Mouse (Mus musculus): ENCODE data around the gene Mafk. TPM values are rescaled to one million over a fixed set of nuclear protein-coding genes. Genes with fewer than 3 reads are reported as not detected.
A peak's percentile ranks its signal among the peaks of the same experiment; 100 is the strongest.

Mafk gene
- polyA plus RNA-seq, 1 experiment from 2014 or later: 11.4 TPM

DNA sequence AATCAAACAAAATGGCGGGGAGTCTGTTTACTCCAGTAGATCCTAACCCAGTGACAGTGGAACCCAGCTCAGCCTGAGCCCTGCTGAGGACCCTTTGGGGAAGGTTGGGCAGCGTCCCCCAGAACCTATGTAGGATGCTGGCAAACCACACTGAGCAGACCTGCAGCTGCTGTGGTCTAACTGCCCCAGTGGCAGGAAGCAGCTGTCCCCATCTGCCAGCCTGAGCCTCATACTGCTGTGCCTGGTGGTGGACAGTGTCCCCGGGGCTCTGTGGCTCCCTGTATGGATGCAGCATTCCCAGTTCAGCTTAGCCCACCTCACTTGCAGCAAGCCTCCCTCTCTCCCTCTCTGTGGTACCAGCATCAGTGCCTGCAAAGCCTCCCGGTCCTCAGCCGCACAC lies 14.3 kb upstream of the Mafk start:
- ATAC-seq (ENCODE audit: low FRiP score): no peak
- no peaks in the 10 kb centered on the region for H3K9me3 ChIP-seq
- H3K4me1 ChIP-seq: peaks cover 13% of the 10 kb centered on the region
- 86% methylated on average over 5 of the region's 5 CpGs for WGBS
- no peaks in the 10 kb centered on the region for H3K27me3 ChIP-seq
- H3K27ac ChIP-seq: no peak overlapping the region
- H3K36me3 ChIP-seq (replicated peaks): peaks cover 22% of the 10 kb centered on the region
- H3K9ac ChIP-seq: no peak overlapping the region
- H3K4me3 ChIP-seq (replicated peaks): no peak overlapping the region
- no peak overlapping the region for H3K4me2 ChIP-seq

DNA sequence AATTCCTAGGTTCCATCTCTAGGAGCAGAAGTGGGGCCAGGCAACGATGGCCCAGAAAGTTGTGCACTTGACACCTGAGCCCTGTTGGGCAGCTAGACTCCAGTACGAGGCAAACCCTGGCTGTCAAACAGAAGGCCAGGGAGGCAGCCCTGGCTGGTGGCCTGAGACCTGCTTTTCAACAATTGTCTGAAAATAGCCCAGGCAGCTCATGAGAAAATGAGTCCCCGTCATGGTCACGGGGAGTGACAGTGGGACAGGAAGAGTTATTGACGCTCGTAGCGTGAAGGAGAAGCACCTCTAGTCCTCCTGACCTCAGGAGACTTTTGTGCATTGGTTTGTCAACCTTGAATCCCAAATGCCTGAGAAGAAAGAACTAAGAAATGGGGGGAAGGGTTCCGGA lies 9.9 kb upstream of the Mafk start:
- H3K27me3 ChIP-seq: 0 out of 2 replicates have a peak, but pooled peaks cover 2% of the 10 kb centered on the region
- H3K9ac ChIP-seq: no peak overlapping the region
- no peak overlapping the region for H3K4me3 ChIP-seq (replicated peaks)
- no peaks in the 10 kb centered on the region for H3K9me3 ChIP-seq
- ATAC-seq (ENCODE audit: low FRiP score): no peak
- H3K27ac ChIP-seq: no peak overlapping the region
- 86% methylated on average over 8 of the region's 8 CpGs for WGBS
- H3K4me2 ChIP-seq: no peak overlapping the region
- H3K4me1 ChIP-seq: no peaks in the 10 kb centered on the region
- H3K36me3 ChIP-seq (replicated peaks): no peaks in the 10 kb centered on the region

DNA sequence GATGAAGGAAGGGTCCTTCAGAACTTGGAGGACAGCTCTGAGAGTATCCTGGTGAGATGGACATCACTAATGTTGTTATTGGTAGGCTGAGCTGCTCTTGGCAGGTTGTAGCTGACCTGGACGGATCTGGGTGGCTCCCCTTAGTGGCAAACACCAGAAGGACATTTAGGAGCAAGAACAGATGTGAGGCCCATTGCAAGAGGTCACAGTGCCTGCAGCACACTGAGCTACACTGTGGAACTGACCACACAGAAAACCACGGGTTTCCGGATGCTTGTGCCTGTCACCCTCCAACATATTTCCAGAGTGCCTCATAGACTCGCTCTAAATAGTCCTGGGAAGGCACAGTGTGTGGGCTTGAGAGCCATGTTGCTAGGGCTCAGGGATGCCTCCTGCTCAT lies 1.8 kb upstream of the Mafk start:
- no peak overlapping the region for H3K27ac ChIP-seq
- H3K9ac ChIP-seq: no peak overlapping the region
- H3K9me3 ChIP-seq: no peaks in the 10 kb centered on the region
- no peak overlapping the region for H3K4me3 ChIP-seq (replicated peaks)
- H3K27me3 ChIP-seq: peaks cover 17% of the 10 kb centered on the region; the same call in 1 of the 2 replicates
- peaks cover 18% of the 10 kb centered on the region for H3K4me1 ChIP-seq
- ATAC-seq (ENCODE audit: low FRiP score): no peak
- 68% methylated on average over 4 of the region's 4 CpGs for WGBS
- no peaks in the 10 kb centered on the region for H3K36me3 ChIP-seq (replicated peaks)
- no peak overlapping the region for H3K4me2 ChIP-seq

DNA sequence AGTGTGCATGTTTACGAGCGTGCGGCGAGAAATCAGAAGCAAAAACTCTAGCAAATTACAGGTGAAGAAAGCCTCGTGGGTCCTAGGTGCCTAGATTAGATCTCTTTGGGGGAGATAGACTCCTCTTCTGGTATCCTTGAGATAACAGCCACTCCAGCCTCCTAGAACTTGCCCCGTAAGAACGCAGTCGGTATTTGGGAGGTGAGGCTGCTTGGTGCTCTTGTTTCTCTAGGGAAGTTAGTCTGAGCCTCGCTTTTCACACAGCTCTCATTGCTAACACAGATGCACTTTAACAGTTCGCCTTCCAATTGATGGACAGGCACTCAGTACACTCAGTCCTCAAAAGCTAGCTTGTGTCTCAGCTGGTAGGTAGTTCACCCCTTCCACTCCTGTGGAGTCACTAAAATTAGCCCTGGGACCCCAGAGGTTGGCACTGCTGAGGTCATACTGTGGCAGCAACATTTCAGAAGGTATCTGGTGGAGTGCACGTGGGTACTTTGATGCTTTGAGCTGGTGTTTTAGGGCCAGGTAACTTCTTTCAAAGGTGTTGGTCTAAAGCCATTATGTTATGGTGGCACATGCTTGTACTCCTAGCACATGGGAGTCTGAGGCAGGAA lies 954 bp downstream of the Mafk start:
- Histone ChIP-seq H3K4me1 (peaks cover 37% of the 10 kb centered on the region), H3K27me3 (peaks cover 17% of the 10 kb centered on the region; the same call in 1 of the 2 replicates), H3K27ac (no peak overlapping the region), H3K9me3 (no peaks in the 10 kb centered on the region), H3K4me2 (peak overlapping the region; percentile 98), H3K9ac (peak overlapping the region; percentile 71), H3K36me3 (replicated peaks) (no peaks in the 10 kb centered on the region), H3K4me3 (replicated peaks) (peak overlapping the region; percentile 82)
- WGBS: 24% methylated on average over 11 of the region's 11 CpGs
- ATAC-seq (ENCODE audit: low FRiP score): no peak

DNA sequence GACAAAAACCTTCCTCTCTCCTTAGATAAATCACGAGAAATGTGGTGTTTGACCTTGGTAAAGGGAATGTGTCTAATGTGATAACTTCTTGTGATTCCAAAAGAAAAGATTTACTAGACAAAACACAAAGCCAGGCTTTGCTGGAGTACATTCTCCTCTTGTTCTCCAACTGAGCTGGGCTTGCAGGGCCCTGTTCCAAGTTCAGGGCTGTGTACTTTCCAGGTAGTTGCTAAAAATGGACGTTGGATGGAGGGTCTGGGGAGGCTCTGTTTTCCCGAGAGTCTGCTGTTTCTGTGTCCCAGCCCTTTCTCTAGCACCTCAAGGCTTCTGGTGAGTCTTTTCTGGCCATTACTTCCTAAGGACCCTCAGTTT lies 1.6 kb downstream of the Mafk start:
- no peak for ATAC-seq (ENCODE audit: low FRiP score)
- Histone ChIP-seq H3K27ac (no peak overlapping the region), H3K4me1 (peaks cover 44% of the 10 kb centered on the region)

DNA sequence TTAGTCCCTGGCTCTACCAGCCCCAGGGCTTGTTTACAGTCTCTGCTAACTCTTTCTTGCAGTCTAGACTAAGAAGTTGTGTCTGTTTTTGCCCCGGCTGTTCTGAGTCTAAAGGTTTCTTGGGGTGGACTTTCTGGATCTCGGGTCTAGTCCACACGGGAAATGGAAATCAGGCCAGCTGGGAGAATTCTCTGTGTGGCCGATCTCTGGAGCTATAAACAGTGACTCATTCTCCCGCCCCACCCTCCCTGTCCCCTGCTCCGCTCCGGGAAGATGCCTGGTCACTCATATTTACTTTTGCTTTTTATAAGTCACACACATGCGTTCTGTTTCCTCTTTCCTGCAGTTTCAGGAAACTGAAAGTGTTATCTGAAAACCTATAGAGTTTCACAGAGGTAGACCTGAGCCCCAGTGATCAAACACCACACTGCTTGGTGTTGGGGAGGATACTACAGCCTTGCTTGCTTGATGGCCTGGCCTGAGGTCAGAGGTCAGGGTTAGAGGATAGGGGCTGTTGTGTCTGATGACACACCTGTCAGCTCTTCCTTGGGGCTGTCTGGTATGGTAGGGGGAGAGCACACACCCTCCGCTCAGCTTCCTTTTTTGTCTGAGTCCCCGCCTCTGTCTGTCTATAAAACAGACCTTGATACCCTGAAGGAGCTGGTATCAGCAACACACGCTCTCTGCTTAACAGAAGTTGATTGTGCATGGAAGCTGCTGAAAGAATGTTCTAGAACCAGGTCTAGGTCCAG lies 2.2 kb downstream of the Mafk start:
- Histone ChIP-seq H3K4me2 (peak overlapping the region; percentile 98; the same call in 1 of the 2 replicates), H3K9ac (no peak overlapping the region), H3K9me3 (no peaks in the 10 kb centered on the region), H3K36me3 (replicated peaks) (no peaks in the 10 kb centered on the region), H3K27ac (no peak overlapping the region), H3K4me3 (replicated peaks) (no peak overlapping the region), H3K4me1 (peaks cover 50% of the 10 kb centered on the region), H3K27me3 (peaks cover 17% of the 10 kb centered on the region; the same call in 1 of the 2 replicates)
- WGBS: 83% methylated on average over 11 of the region's 11 CpGs
- ATAC-seq (ENCODE audit: low FRiP score): no peak

More for the DNA sequence above, 1.6 kb downstream of the Mafk start:
- no peaks in the 10 kb centered on the region for H3K9me3 ChIP-seq
- H3K27me3 ChIP-seq: peaks cover 17% of the 10 kb centered on the region; the same call in 1 of the 2 replicates
- no peak overlapping the region for H3K4me3 ChIP-seq (replicated peaks)
- 59% methylated on average over 3 of the region's 3 CpGs for WGBS
- H3K36me3 ChIP-seq (replicated peaks): no peaks in the 10 kb centered on the region
- H3K4me2 ChIP-seq: peak overlapping the region; percentile 98; the same call in 1 of the 2 replicates
- no peak overlapping the region for H3K9ac ChIP-seq

DNA sequence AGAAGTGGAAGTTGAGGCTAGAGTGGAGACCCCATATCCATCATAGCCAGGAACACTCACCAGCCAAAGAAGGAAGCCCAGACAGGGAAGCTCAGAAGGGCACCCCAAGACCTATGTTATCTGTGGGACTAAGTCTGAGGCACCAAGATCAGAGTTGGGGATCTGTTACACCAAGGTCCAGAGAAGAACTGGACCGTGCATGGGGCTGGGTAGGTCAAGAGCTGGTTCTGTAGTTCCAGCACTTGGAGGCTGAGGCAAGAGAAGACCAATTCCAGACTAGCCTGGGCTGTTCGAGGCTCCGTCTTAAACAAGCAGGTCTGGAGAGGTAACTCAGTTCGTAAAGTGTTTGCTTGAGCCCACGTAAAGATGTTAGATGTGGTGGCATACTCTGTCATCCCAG lies 2.8 kb downstream of the Mafk start:
- WGBS: 92% methylated on average over 5 of the region's 5 CpGs
- no peak overlapping the region for H3K9ac ChIP-seq
- peaks cover 17% of the 10 kb centered on the region; the same call in 1 of the 2 replicates for H3K27me3 ChIP-seq
- H3K36me3 ChIP-seq (replicated peaks): no peaks in the 10 kb centered on the region; the same call in 1 of the 2 replicates
- 0 out of 2 replicates have a peak overlapping the region, but pooled peaks have one; percentile 4 for H3K4me2 ChIP-seq
- no peak overlapping the region for H3K27ac ChIP-seq
- no peak for ATAC-seq (ENCODE audit: low FRiP score)
- peaks cover 56% of the 10 kb centered on the region for H3K4me1 ChIP-seq
- no peak overlapping the region for H3K4me3 ChIP-seq (replicated peaks)
- H3K9me3 ChIP-seq: no peaks in the 10 kb centered on the region

DNA sequence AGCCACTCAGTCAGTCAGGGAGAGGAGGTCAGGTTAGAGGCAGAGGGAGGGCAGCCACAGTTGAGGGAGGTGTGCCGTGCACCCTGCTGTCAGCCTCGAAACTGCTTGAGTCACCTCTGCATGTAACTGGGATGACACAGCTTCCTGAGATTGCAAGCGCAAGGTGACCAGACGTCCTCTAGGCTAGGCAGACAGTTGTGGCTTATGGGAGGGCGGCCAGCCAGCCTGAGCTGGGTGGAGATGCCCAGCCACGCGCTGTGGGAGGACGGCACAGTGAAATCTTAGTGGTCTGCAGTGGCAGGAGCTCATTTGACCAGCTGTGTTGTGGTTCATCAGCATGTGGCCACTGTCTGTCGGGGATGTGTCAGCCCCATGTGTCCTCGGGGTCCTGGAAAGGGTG lies 3.6 kb downstream of the Mafk start:
- Histone ChIP-seq H3K4me2 (no peak overlapping the region), H3K4me3 (replicated peaks) (no peak overlapping the region), H3K9me3 (no peaks in the 10 kb centered on the region), H3K27me3 (peaks cover 14% of the 10 kb centered on the region; the same call in 1 of the 2 replicates), H3K4me1 (peaks cover 57% of the 10 kb centered on the region), H3K36me3 (replicated peaks) (no peaks in the 10 kb centered on the region; the same call in 1 of the 2 replicates), H3K27ac (0 out of 2 replicates have a peak overlapping the region, but pooled peaks have one; percentile 13), H3K9ac (no peak overlapping the region)
- WGBS: 80% methylated on average over 10 of the region's 10 CpGs
- no peak for ATAC-seq (ENCODE audit: low FRiP score)

DNA sequence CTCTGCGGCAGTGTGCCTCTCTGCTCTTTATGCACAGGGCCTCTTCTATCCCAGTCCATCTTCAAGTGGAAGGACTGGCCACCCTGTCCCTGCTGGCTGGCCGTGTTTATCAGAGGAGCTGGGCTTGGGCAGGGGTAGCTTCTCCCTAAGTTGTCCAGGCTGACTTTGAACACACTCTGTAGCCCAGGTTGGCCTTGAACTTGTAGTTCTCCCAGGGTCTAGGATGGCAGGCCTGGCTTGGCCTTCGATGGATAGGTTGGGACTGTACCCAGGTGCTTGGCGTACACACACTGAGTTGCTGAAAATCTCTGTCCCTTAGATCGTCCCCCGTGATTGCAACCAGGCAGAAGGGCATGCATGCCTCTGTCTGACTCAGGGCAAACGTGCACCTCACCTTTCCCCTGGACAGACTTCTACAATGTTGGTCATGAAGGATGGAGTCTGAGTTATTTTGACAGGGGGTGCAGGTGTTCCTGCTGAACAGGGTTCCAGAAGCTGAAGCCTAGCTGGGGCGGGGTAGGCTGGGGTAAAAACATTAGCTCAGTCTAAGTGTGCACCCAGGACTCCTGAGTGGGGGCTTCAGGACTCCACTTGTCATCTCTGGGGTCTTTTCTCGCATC lies 4.8 kb downstream of the Mafk start:
- ATAC-seq (ENCODE audit: low FRiP score): no peak
- 79% methylated on average over 9 of the region's 9 CpGs for WGBS
- peak overlapping the region; percentile 59; the same call in 1 of the 2 replicates for H3K4me2 ChIP-seq

DNA sequence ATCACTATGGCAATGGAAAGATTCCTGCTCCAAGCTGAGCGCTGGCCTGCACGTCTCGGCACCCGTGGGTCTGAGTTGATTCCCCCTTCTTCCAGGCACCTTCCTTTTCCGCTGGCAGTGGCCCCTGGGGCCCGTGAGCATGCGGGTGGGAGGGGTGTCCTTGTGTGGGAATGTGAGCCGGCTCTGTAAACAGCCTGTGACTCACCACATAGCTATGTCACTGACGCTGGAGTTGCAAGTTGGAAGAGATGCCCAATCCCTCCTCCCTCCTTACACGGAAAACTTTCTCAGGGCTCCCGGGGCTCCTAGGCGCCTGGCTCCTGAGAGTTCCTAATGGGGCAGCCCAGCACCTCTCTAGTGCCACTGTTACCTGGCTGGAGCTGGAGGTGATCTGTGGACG lies 5.6 kb downstream of the Mafk start:
- Histone ChIP-seq H3K4me2 (peak overlapping the region; percentile 59), H3K27me3 (peaks cover 14% of the 10 kb centered on the region; the same call in 1 of the 2 replicates), H3K4me3 (replicated peaks) (no peak overlapping the region), H3K4me1 (peaks cover 48% of the 10 kb centered on the region), H3K36me3 (replicated peaks) (peaks cover 12% of the 10 kb centered on the region), H3K27ac (peak overlapping the region; percentile 95), H3K9ac (0 out of 2 replicates have a peak overlapping the region, but pooled peaks have one; percentile 36), H3K9me3 (no peaks in the 10 kb centered on the region)
- 21% methylated on average over 13 of the region's 13 CpGs for WGBS
- peak; percentile 33; the same call in 1 of the 2 replicates for ATAC-seq (ENCODE audit: low FRiP score)

More for the DNA sequence above, 4.8 kb downstream of the Mafk start:
- H3K4me3 ChIP-seq (replicated peaks): no peak overlapping the region
- no peak overlapping the region for H3K9ac ChIP-seq
- H3K36me3 ChIP-seq (replicated peaks): peaks cover 9% of the 10 kb centered on the region
- H3K9me3 ChIP-seq: no peaks in the 10 kb centered on the region
- peaks cover 14% of the 10 kb centered on the region; the same call in 1 of the 2 replicates for H3K27me3 ChIP-seq
- H3K4me1 ChIP-seq: peaks cover 53% of the 10 kb centered on the region
- H3K27ac ChIP-seq: peak overlapping the region; percentile 95; the same call in 1 of the 2 replicates

DNA sequence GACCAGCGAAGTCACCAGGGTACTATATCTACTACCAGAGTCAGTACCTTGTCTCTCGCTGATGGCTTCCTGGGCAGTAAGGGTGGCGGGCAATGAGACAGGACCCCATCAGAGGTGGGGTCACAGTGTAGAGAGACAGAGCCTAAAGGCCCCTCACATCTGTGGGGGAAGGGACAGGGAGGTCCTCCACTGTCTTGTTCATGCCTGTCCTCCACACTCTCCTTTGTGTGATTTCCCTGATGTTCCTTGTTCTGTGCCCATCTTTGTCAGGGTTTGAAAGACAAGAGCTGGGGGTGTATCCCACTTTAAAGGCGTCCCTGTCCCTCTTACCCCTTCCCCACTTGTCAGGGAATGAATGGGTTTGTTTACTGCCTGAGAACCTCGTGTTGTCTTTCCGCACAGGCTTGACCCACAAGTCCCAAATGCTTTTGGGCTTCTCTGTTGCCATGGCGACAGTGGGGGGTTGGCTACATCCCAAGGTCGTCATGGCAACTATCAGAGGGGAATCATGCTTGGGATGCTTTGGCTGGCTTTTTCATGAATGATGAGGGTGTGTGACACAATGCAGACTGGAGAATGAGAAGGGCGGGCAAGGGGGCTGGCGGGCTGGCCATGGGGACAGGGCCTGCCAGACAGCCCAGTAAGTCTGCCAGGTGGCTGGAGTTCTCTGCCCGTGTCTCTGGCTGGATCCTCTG lies 6.3 kb downstream of the Mafk start:
- whole genome bisulfite sequencing: 17% methylated on average over 11 of the region's 11 CpGs
- H3K36me3 ChIP-seq (replicated peaks): peaks cover 12% of the 10 kb centered on the region
- H3K27me3 ChIP-seq: peaks cover 10% of the 10 kb centered on the region; the same call in 1 of the 2 replicates
- H3K4me3 ChIP-seq (replicated peaks): peak overlapping the region; percentile 32
- ATAC-seq (ENCODE audit: low FRiP score): peak; percentile 92
- peak overlapping the region; percentile 59 for H3K4me2 ChIP-seq
- peak overlapping the region; percentile 49 for H3K9ac ChIP-seq
- peaks cover 41% of the 10 kb centered on the region for H3K4me1 ChIP-seq
- no peaks in the 10 kb centered on the region for H3K9me3 ChIP-seq
- peak overlapping the region; percentile 95 for H3K27ac ChIP-seq

All from forebrain, embryonic 12.5 days (tissue).